Mouse (Mus musculus) forelimb bud, embryonic 11.5 days (tissue): ENCODE measurements around the gene Vmn2r83.

Source experiments
- DNase-seq: peaks from one replicate; pipeline ENCODE4 v3.0.0-alpha.2; 2012; ENCODE audit warnings: low read depth, low spot score

Vmn2r83 gene

DNA sequence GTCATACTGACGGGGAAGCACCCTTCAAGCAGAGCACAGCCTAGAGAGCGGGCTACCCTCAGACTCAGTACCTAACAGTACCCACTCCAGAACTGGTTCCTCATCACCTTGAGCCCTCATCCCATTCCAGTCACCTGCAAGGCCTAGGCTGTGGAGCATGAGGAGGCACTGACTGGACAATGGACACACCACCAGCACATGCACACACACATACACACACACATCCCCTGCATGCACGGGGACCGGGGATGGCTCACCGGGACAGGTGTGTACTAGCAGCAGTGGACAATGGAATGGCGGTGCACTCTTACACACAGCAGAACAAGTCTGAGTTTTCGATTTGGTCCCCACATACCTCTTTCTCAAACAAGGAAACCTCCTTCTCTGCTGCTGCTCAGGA lies 68.7 kb downstream of the Vmn2r83 start:
- no peak for DNase-seq

DNA sequence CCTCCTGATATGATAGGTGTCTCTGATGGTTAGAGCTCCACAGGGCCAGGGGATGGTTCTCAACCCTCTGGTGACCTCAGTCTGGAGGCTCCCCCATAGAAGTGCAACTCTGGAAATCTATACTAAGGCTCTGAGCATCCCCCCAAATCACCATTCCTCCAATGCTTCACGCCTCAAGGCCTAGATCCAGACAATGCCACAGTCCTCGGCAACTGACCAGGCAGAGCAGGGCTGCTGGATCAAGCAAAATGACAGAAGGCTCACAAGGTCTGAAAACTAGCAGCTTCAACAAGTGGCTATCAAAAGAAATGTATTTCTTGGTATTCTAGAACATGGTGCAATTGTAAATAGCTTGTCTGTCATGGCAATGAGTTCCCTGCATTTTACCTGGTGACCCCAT lies 69.2 kb downstream of the Vmn2r83 start:
- DNase-seq = no peak

DNA sequence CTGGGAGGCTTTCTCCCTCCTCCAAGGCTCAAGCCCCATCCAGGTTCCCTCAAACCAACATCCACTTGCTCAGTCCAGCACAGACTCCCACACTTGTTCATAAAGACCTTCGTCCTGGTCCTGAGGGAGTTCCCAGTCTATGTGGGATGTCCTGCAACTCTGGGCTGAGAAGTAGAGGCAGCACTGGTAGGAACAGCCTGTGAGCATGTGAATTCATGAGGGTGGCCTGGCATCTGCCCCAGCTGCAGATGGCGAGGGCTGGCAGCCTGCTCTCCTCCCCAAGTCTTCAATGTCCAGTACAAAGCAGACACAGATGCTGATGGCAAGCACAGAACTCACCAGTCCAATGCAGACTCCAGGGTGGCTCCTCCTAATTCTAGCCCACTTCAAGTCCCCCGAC lies 69.8 kb downstream of the Vmn2r83 start:
- no peak for DNase-seq

GRCm38 (mm10) chr10:79538873-79539272 lies 70.3 kb downstream of the Vmn2r83 start:
- DNase-seq = no peak

GRCm38 (mm10) chr10:79539701-79540495 lies 71.4 kb downstream of the Vmn2r83 start:
- DNase-seq = no peak

- no peak for DNase-seq
Measured at GRCm38 (mm10) chr10:79540746-79541145, 72.2 kb downstream of the Vmn2r83 start.

DNA sequence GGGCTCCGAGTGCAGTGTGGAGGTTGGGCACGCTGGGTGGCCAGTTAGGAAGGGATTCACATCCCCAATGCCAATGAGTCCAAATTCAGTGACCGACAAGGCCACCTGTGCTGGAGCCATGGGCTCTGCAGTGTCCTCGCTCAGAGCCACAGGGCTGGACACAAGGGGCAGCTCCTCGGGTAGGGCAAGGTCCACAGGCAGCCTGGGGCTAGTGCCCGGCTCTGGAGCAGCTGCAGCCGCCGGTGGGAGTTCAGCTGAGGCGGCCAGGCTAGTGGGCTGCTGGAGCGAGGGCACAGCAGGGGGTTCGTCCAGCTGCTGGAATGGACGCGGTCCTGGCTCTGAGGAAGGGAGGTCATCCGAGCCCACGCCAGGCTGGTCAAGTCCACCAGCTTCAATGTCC lies 73.0 kb downstream of the Vmn2r83 start:
- no peak for DNase-seq

DNA sequence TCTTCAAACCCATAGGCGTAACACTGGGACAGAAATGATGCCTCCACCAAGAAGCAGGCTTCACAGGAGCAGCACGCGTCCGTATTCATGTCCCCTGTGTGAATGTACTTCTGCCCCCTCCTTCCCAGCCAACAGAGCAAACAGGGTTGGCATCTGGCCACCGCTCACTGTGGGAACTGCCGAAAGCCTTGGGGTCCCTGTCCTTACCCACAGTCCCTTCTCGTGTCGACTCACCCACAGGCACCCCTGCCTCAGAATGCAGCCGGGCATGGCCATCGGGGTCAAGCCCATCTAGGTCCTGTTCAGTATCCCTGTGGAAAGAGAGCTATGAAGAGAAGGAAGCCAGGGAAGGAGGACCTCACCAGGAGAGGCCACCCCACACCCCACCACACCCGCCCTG lies 73.6 kb downstream of the Vmn2r83 start:
- DNase-seq = no peak
